Mouse (Mus musculus) midbrain, embryonic 11.5 days (tissue): ENCODE measurements around the gene Txndc17. TPM values are rescaled to one million over a fixed set of nuclear protein-coding genes. Genes with fewer than 3 reads are reported as not detected.

Source experiments
- ATAC-seq: fragments of 200-750 bp; cut with Nextera tagmentation; 2 replicates; pipeline ENCODE4 v1.8.0; 2017; ENCODE audit warnings: moderate TSS enrichment, moderate library complexity; ENCODE audit not compliant: low FRiP score
- DNase-seq: peaks from one replicate; pipeline ENCODE4 v3.0.0; 2015; ENCODE audit warnings: low spot score; ENCODE audit errors: missing footprints
- H3K27ac ChIP-seq: fragments of 300-500 bp; sonication (generic); 2 replicates; pipeline ENCODE4 v1.5.1; 2014; ENCODE audit warnings: low read depth, low read length
- H3K27me3 ChIP-seq: fragments of 300-500 bp; sonication (generic); 2 replicates; pipeline ENCODE4 v1.6.1; 2014; ENCODE audit warnings: mild to moderate bottlenecking, low read length, moderate library complexity, mixed read lengths; ENCODE audit not compliant: control insufficient read depth, insufficient read depth
- H3K36me3 ChIP-seq: fragments of 300-500 bp; sonication (generic); 2 replicates; pipeline ENCODE4 v1.6.1; 2014; ENCODE audit warnings: mild to moderate bottlenecking, low read length, moderate library complexity, mixed read lengths; ENCODE audit not compliant: control insufficient read depth, insufficient read depth
- H3K4me1 ChIP-seq: fragments of 300-500 bp; sonication (generic); 2 replicates; pipeline ENCODE4 v1.6.1; 2014; ENCODE audit warnings: low read length; ENCODE audit not compliant: control insufficient read depth, insufficient read depth
- H3K4me2 ChIP-seq: fragments of 300-500 bp; sonication (generic); 2 replicates; pipeline ENCODE4 v1.6.1; 2014; ENCODE audit warnings: mild to moderate bottlenecking, moderate library complexity
- H3K4me3 ChIP-seq: fragments of 300-500 bp; sonication (generic); 2 replicates; pipeline ENCODE4 v1.5.1; 2014; ENCODE audit warnings: low read depth, low read length
- H3K9ac ChIP-seq: fragments of 300-500 bp; sonication (generic); 2 replicates; pipeline ENCODE4 v1.6.1; 2014; ENCODE audit warnings: low read length
- H3K9me3 ChIP-seq: fragments of 300-500 bp; sonication (generic); 2 replicates; pipeline ENCODE4 v1.6.1; 2016; ENCODE audit warnings: low read length; ENCODE audit not compliant: control insufficient read depth
- WGBS: fragments of 180-500 bp; shearing (Covaris S2); extraction: QIAGEN DNeasy Blood & Tissue Kit; methylation state at CpG from one replicate; pipeline ENCODE4 v1.1.7; 2014; 5-methylcytosine and 5-hydroxymethylcytosine counted together
- polyA plus RNA-seq: library from polyadenylated mRNA; unstranded; fragments of >200 nt; fragmentation: Nextera tagmentation; extraction: Ambion mirVana; gene quantifications from 2 replicates; pipeline ENCODE4 v1.2.1, GENCODE M21; 2014

The Txndc17 gene
- polyA plus RNA-seq, 1 experiment from 2014 or later = 163 TPM

GRCm38 (mm10) chr11:72232068-72232467 lies 24.7 kb downstream of the Txndc17 start:
- DNase-seq (no peak), ATAC-seq (no peak)
- no peaks in the 10 kb centered on the region for H3K9me3 ChIP-seq
- no peak overlapping the region for H3K9ac ChIP-seq
- WGBS = 86% methylated on average over 7 of the region's 7 CpGs
- H3K4me3 ChIP-seq = no peak overlapping the region
- no peaks in the 10 kb centered on the region for H3K27me3 ChIP-seq
- H3K4me2 ChIP-seq = no peak overlapping the region
- no peak overlapping the region for H3K27ac ChIP-seq
- H3K4me1 ChIP-seq = no peaks in the 10 kb centered on the region
- no peaks in the 10 kb centered on the region for H3K36me3 ChIP-seq

GRCm38 (mm10) chr11:72232991-72233390 lies 25.6 kb downstream of the Txndc17 start:
- Histone ChIP-seq H3K27me3 (no peaks in the 10 kb centered on the region), H3K4me3 (no peak overlapping the region), H3K36me3 (no peaks in the 10 kb centered on the region), H3K4me2 (no peak overlapping the region), H3K27ac (no peak overlapping the region), H3K9me3 (no peaks in the 10 kb centered on the region), H3K4me1 (no peaks in the 10 kb centered on the region), H3K9ac (no peak overlapping the region)
- ATAC-seq (no peak), DNase-seq (no peak)
- 80% methylated on average over 1 of the region's 1 CpGs for WGBS

GRCm38 (mm10) chr11:72234013-72234412 lies 26.7 kb downstream of the Txndc17 start:
- Histone ChIP-seq H3K4me2 (no peak overlapping the region), H3K4me1 (no peaks in the 10 kb centered on the region), H3K9ac (no peak overlapping the region), H3K9me3 (no peaks in the 10 kb centered on the region), H3K4me3 (no peak overlapping the region), H3K27ac (no peak overlapping the region), H3K27me3 (no peaks in the 10 kb centered on the region), H3K36me3 (no peaks in the 10 kb centered on the region)
- DNase-seq (no peak), ATAC-seq (no peak)
- 72% methylated on average over 5 of the region's 5 CpGs for WGBS

- Histone ChIP-seq H3K4me2 (no peak overlapping the region), H3K4me1 (no peaks in the 10 kb centered on the region), H3K9me3 (no peaks in the 10 kb centered on the region), H3K4me3 (no peak overlapping the region), H3K27me3 (no peaks in the 10 kb centered on the region), H3K27ac (no peak overlapping the region), H3K36me3 (no peaks in the 10 kb centered on the region), H3K9ac (no peak overlapping the region)
- WGBS = 78% methylated on average over 4 of the region's 4 CpGs
- ATAC-seq (no peak), DNase-seq (no peak)
Observed at GRCm38 (mm10) chr11:72240062-72240860, 32.9 kb downstream of the Txndc17 start.

GRCm38 (mm10) chr11:72245196-72245753 lies 37.9 kb downstream of the Txndc17 start:
- Histone ChIP-seq H3K4me1 (no peaks in the 10 kb centered on the region), H3K4me2 (no peak overlapping the region), H3K27ac (no peak overlapping the region), H3K9me3 (no peaks in the 10 kb centered on the region), H3K9ac (no peak overlapping the region), H3K4me3 (no peak overlapping the region), H3K36me3 (no peaks in the 10 kb centered on the region), H3K27me3 (no peaks in the 10 kb centered on the region)
- ATAC-seq = no peak
- no peak for DNase-seq
- 81% methylated on average over 8 of the region's 8 CpGs for WGBS

- WGBS = 96% methylated on average over 4 of the region's 4 CpGs
- no peaks in the 10 kb centered on the region for H3K27me3 ChIP-seq
- no peaks in the 10 kb centered on the region for H3K4me1 ChIP-seq
- DNase-seq (no peak), ATAC-seq (no peak)
- no peak overlapping the region for H3K4me3 ChIP-seq
- no peaks in the 10 kb centered on the region for H3K36me3 ChIP-seq
- H3K9me3 ChIP-seq = no peaks in the 10 kb centered on the region
- H3K9ac ChIP-seq = no peak overlapping the region
- no peak overlapping the region for H3K4me2 ChIP-seq
- H3K27ac ChIP-seq = no peak overlapping the region
Observed at GRCm38 (mm10) chr11:72255629-72256028, 48.3 kb downstream of the Txndc17 start.

- no peak overlapping the region for H3K9ac ChIP-seq
- no peaks in the 10 kb centered on the region for H3K36me3 ChIP-seq
- 92% methylated on average over 2 of the region's 2 CpGs for WGBS
- H3K4me2 ChIP-seq = no peak overlapping the region
- no peaks in the 10 kb centered on the region for H3K27me3 ChIP-seq
- H3K4me3 ChIP-seq = no peak overlapping the region
- no peaks in the 10 kb centered on the region for H3K4me1 ChIP-seq
- H3K9me3 ChIP-seq = no peaks in the 10 kb centered on the region
- no peak for DNase-seq
- H3K27ac ChIP-seq = no peak overlapping the region
- no peak for ATAC-seq
Observed at GRCm38 (mm10) chr11:72256441-72256840, 49.1 kb downstream of the Txndc17 start.

Other genes starting within 250 kb of the Txndc17 start
- 0.15 and 0.44 TPM in 2 replicates for gene Aipl1, start 170.0 kb upstream of the Txndc17 start, polyA plus RNA-seq
- 201 and 214 TPM in 2 replicates for gene Pimreg, start 165.5 kb upstream of the Txndc17 start, polyA plus RNA-seq
- gene Pitpnm3, start 71.8 kb upstream of the Txndc17 start, polyA plus RNA-seq = 0.56 and 0.99 TPM in 2 replicates
- 0.06 and 0.12 TPM in 2 replicates for gene Gm43951, start 707 bp upstream of the Txndc17 start, polyA plus RNA-seq
- 19.5 and 20.2 TPM in 2 replicates for gene 4933427D14Rik, start 88 bp upstream of the Txndc17 start, polyA plus RNA-seq
- 55.7 and 56.7 TPM in 2 replicates for gene Med31, start 8.0 kb downstream of the Txndc17 start, polyA plus RNA-seq
- 0.21 and 0.29 TPM in 2 replicates for gene Slc13a5, start 59.7 kb downstream of the Txndc17 start, polyA plus RNA-seq
- gene Xaf1, start 94.1 kb downstream of the Txndc17 start, polyA plus RNA-seq = 1.3 and 1.4 TPM in 2 replicates
- gene Fbxo39, start 106.9 kb downstream of the Txndc17 start, polyA plus RNA-seq = not detected in 2 replicates
- 4.2 and 5.3 TPM in 2 replicates for gene Tekt1, start 154.9 kb downstream of the Txndc17 start, polyA plus RNA-seq
- gene Smtnl2, start 204.2 kb downstream of the Txndc17 start, polyA plus RNA-seq = 3.7 and 4.1 TPM in 2 replicates
- gene Ggt6, start 228.0 kb downstream of the Txndc17 start, polyA plus RNA-seq = not detected in 2 replicates
- 142 and 144 TPM in 2 replicates for gene Mybbp1a, start 233.8 kb downstream of the Txndc17 start, polyA plus RNA-seq